Mouse (Mus musculus) liver (tissue): Measurements from ENCODE around the gene Ptrh1.

Experiments used
- DNase-seq: peaks from one replicate; pipeline ENCODE4 v3.0.0-alpha.2; 2020; ENCODE audit warnings: mixed read lengths

Ptrh1 gene

GRCm38 (mm10) chr2:32775359-32776074 is at the start of gene Ptrh1, which contains the start of gene Ttc16:
Ptrh1 (plus strand) TSS chr2:32775786.
Ttc16 (minus strand) TSS chr2:32775633.
- DNase-seq = peak; percentile 94

DNA sequence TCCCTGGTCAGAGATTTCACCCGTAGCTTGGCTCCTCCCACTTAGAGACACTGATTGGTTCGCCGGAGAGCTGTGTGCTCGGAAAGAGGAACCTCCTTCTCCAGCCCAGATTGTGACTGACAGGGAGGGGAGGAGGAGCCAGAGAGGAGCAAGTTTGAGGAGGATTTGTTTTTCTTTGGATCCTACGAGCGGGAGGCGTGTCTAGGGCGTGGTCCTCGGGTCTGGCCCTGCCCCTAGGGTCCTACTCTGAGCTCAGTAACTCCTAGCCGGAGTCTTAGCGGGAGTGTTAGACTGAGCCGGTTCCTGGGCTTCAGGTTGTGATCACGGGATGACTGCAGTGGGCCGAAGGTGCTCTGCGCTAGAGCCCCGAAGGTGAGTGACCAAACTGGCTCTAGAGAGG is 48.2 kb upstream of the Ptrh1 start:
- DNase-seq = peak; percentile 86

- no peak for DNase-seq
Observed at GRCm38 (mm10) chr2:32728463-32728862, 47.1 kb upstream of the Ptrh1 start.

DNA sequence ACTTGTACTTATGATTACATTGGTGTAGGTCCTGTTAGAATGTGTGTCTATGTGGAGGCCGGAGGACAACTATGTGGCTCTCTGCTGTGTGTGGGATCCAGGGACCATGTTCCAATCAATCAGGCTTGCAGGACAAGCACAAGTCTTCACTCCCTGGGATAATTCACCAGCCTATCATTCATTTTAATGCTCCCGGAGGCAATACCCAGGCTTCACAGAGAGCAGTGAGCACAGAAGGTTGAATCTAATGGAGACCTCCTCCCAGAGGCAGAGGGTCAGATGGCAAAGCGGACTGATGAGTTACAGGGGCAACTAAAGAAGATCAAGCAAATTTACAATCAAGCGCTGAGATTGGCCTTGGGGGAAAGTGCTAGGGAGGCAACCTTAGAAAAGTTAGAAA is 46.0 kb upstream of the Ptrh1 start:
- no peak for DNase-seq

- peak; percentile 44 for DNase-seq
Observed at GRCm38 (mm10) chr2:32730854-32731253, 44.7 kb upstream of the Ptrh1 start.

DNA sequence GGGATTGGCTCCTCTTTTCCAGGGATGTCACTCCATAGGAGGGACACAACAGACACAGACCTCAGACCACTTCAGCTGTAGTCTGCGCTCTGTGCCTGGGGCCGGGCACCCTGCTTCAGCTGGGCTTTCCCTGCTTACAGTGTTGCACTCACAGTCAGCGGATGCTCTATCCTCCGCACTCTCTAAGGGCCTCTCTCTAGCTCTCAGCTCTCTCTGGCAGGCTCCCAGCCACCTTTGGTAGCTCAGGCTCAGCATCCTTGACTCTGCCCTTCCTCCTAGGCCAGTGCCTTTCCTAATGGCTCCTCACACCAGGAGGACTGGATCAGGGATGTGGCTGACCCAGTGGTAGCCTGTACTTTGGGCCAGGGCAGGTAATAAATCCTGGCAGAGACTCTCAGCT is 43.7 kb upstream of the Ptrh1 start:
- DNase-seq = no peak

DNA sequence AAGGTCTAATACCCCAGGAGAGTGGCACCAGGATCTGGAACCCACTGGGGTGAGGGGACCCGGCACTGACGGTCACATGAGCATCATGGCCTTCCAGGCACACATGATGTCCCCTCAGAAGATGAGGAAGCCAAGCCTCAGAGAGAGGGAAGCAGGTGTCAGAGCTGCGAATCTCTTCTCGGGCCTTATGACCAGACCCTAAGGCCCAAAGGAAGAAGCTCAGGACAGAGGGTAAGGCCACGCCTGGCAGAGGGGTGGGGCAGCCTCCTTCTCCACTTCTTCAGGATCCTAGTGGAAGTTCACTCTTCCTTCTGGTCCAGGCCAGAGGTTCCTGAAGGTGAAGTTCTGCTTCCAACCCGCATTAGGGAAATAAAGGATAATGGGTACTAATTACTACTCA is 42.9 kb upstream of the Ptrh1 start:
- no peak for DNase-seq

- no peak for DNase-seq
Observed at GRCm38 (mm10) chr2:32734480-32734879, 41.1 kb upstream of the Ptrh1 start.

DNA sequence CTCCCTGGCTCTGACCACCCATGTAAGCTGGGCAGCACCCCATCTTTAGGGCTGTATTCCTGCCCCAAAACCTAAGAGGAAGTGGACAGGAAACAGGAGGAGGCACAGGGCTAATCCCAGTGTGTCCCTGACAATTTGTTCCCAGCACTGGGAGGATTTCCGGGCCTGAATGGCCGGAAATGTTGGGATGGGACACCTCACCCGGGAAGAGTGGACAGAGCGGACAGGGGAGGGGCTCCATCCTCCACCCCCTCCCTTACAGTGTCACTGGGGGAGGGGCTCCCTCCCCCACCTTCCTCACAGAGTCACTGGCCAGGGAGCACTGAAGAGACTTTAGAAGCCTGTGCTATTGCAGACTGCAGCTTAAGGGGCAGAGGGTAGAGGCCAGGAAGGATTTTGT is 40.7 kb upstream of the Ptrh1 start:
- peak; percentile 25 for DNase-seq

- no peak for DNase-seq
Observed at GRCm38 (mm10) chr2:32736306-32736829, 39.2 kb upstream of the Ptrh1 start.

DNA sequence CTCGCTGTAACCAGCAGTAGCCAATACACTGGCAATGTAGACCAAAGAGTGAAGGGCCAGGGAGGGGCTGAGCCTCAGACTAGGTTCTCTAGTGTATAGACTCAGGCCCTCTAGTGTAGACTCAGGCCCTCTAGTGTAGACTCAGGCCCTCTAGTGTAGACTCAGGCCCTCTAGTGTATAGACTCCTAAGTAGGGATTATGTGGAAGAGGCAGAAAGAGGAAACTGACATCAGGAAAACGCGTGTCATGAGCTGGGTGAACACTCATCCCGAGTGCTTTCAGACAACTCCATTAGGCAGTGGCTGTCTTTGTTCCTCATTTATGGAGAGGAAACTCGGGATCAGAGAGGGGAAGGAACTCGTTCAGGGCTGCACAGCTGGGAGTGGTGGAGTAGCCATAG is 38.6 kb upstream of the Ptrh1 start:
- DNase-seq = no peak

DNA sequence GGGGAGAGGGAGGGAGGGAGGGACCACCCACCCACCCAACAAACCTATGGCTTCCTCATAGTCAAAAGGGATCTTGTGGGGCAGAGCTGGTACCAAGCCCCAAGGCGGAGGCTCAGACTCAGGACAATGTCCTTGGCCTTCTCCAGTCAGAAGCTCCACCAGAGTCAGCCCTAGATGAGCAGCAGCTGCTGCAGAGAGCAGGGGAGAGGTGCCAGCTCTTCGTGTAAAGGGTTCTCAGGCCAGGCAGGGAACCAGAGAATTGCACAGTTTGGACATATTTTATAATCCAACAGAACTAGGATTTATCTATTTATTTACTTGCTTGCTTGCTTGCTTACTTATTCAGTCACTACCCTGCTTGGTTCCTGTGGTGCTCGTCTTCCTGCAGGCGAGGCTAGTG is 36.3 kb upstream of the Ptrh1 start:
- DNase-seq = no peak

GRCm38 (mm10) chr2:32740916-32741272 is 34.7 kb upstream of the Ptrh1 start, which contains the start of gene 6330409D20Rik:
6330409D20Rik (minus strand) TSS chr2:32741016.
- DNase-seq = no peak

GRCm38 (mm10) chr2:32741273-32742172 is 34.1 kb upstream of the Ptrh1 start:
- peak; percentile 44 for DNase-seq

GRCm38 (mm10) chr2:32742173-32742531 is 33.4 kb upstream of the Ptrh1 start:
- DNase-seq = no peak

DNA sequence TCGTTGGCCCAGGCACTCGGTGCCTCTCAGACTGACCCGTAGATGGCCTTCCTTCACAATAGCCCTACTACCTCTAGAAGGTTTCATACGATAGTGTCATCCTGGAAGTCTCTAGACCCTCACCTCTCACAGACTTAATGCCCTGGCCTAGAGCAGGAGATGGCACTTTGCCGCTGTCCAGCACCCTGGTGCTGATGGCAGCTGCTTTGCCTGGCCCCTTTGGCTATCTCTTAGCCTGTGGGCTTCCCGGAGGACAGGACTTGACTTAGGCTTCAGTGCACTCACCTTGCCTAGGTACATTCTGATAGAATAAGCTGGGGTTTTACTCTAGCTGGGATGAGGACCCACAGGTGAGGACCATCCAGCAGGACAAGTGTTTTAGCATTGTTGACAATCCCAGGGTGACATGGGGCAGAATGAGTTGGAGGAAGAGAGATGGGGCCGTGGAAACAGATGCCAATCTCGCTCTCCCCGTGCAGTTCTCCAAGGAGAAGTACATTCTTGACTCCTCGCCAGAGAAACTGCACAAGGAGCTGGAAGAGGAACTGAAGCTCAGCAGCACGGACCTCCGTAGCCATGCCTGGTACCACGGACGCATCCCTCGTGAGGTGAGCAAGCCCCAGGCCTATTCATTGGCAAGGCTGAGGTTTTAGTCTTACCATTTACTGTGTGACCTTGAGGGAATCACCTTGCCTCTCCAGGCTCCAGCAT is 31.2 kb upstream of the Ptrh1 start:
- no peak for DNase-seq

GRCm38 (mm10) chr2:32749082-32749481 is 26.5 kb upstream of the Ptrh1 start:
- DNase-seq = no peak

DNA sequence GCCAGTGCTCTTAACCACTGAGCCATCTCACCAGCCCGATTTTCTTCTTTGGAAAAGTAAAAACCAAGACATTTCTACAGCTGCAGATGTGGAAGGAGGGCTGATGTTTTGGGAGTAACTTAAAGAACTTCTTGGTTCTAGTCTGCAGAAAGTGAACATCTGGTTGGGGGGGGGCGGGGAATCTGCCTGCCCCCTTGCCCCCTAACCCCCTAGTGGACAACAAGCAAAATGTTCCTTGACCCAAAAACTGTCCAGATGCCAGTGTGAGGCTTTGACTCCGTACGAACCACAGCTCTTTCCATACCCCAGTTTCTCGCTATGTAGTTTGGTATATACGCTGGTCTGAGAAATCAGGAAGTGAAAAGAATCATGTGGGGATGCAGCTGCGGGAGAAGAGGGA is 25.4 kb upstream of the Ptrh1 start:
- no peak for DNase-seq

GRCm38 (mm10) chr2:32750887-32751664 is 24.5 kb upstream of the Ptrh1 start:
- DNase-seq = peak; percentile 60

DNA sequence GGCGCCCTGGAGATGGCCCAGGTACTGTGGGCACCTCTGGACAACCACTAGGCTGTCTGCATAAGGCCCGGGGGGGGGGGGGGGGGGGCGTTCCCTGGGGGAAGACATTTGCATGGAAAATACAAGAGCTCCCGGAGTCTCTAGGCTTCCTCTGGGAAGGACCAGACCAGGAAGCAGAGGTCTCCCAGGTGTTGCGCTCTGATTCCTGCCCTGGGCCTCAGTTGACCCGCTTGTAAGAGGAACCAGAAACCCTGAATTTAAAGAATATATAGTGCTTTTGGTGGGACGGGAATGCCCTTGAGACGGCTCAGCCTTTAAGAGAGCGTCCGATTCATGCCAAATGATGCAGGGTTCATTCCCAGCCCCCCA is 23.9 kb upstream of the Ptrh1 start:
- DNase-seq = no peak

- DNase-seq = no peak
Observed at GRCm38 (mm10) chr2:32752181-32752580, 23.4 kb upstream of the Ptrh1 start.

GRCm38 (mm10) chr2:32756674-32757055 is 18.9 kb upstream of the Ptrh1 start:
- DNase-seq = no peak
